Mouse (Mus musculus) midbrain, embryonic 10.5 days (tissue): ENCODE measurements around the gene Gpr65. TPM values are rescaled to one million over a fixed set of nuclear protein-coding genes. Genes with fewer than 3 reads are reported as not detected.
"Not testable (repeated sequence)": the region's sequence is repeated elsewhere in the genome, so short reads cannot be mapped to it uniquely, and the experiment has no call there.

ENCODE experiments used
- DNase-seq: peaks from one replicate; pipeline ENCODE4 v3.0.0-alpha.2; 2017; ENCODE audit warnings: low spot score
- H3K27ac ChIP-seq: fragments of 300-500 bp; sonication (generic); replicated peaks from 2 replicates; pipeline ENCODE4 v1.5.1; 2016; ENCODE audit warnings: mild to moderate bottlenecking
- H3K27me3 ChIP-seq: fragments of 300-500 bp; sonication (generic); 2 replicates; pipeline ENCODE4 v1.6.1; 2016; ENCODE audit warnings: low read depth, mild to moderate bottlenecking; ENCODE audit not compliant: poor library complexity, severe bottlenecking
- H3K36me3 ChIP-seq: fragments of 300-500 bp; sonication (generic); 2 replicates; pipeline ENCODE4 v1.6.1; 2016; ENCODE audit warnings: mild to moderate bottlenecking, moderate library complexity
- H3K4me1 ChIP-seq: fragments of 300-500 bp; sonication (generic); 2 replicates; pipeline ENCODE4 v1.6.1; 2016
- H3K4me3 ChIP-seq: fragments of 300-500 bp; sonication (generic); 2 replicates; pipeline ENCODE4 v1.5.1; 2016; ENCODE audit warnings: mild to moderate bottlenecking, moderate library complexity
- H3K9me3 ChIP-seq: fragments of 300-500 bp; sonication (generic); replicated peaks from 2 replicates; pipeline ENCODE4 v1.6.1; 2016; ENCODE audit warnings: mild to moderate bottlenecking
- WGBS: fragments of 180-500 bp; shearing (Covaris S2); methylation state at CpG from one replicate; pipeline ENCODE4 v1.1.7; 2016; 5-methylcytosine and 5-hydroxymethylcytosine counted together
- polyA plus RNA-seq: library from polyadenylated mRNA; unstranded; fragments of >200 nt; fragmentation: Nextera tagmentation; extraction: Ambion mirVana; gene quantifications from 2 replicates; pipeline ENCODE4 v1.2.1, GENCODE M21; 2016

Gene Gpr65
- polyA plus RNA-seq, 1 experiment from 2014 or later, result 0.39 TPM

DNA sequence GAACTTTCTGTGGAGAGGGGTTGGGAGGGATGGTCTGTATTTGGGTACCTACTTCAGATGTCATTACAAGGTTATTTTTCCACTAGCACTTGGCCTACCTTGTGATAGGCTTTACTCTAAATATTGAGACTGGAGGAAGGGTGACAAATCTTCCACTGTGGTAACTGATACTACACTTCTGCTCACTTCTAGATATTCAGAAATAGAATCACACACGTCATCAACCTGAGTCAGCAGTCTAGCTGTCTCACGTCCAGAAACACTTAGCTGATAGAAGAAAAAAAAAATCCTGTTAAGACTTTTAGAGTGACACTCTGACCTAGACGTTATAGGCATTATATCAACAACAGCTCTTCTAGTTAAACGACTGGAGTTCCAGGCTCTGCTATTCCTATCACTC is 23.8 kb downstream of the Gpr65 start:
- Histone ChIP-seq H3K4me3 (no peak overlapping the region), H3K27me3 (no peaks in the 10 kb centered on the region), H3K36me3 (no peaks in the 10 kb centered on the region), H3K4me1 (peaks cover 2% of the 10 kb centered on the region), H3K27ac (no peak overlapping the region), H3K9me3 (no peaks in the 10 kb centered on the region)
- WGBS, result 82% methylated on average over 4 of the region's 4 CpGs
- no peak for DNase-seq

DNA sequence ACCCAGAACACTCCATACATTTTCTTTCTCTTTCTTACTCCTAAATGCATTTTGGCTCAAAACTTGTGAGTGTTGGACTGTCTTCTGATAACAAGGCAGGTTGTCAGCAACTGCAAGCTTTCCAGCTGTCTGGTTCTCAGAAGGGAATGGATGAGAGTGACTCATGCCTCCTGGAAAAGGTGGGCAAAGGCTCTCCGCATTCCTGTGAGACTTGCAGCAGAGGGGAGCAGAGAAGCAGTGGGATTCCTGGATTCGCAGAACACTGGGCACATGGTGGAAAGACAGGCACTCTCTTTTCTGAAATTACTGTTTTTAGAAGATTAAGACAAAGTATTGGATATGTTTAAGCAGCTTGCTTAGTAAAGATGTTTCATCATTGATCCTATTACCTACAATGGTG is 25.8 kb downstream of the Gpr65 start:
- H3K27ac ChIP-seq, result no peak overlapping the region
- no peaks in the 10 kb centered on the region for H3K27me3 ChIP-seq
- 88% methylated on average over 2 of the region's 2 CpGs for WGBS
- H3K4me1 ChIP-seq, result peaks cover 5% of the 10 kb centered on the region
- no peak for DNase-seq
- H3K9me3 ChIP-seq, result no peaks in the 10 kb centered on the region
- H3K36me3 ChIP-seq, result no peaks in the 10 kb centered on the region
- H3K4me3 ChIP-seq, result no peak overlapping the region

DNA sequence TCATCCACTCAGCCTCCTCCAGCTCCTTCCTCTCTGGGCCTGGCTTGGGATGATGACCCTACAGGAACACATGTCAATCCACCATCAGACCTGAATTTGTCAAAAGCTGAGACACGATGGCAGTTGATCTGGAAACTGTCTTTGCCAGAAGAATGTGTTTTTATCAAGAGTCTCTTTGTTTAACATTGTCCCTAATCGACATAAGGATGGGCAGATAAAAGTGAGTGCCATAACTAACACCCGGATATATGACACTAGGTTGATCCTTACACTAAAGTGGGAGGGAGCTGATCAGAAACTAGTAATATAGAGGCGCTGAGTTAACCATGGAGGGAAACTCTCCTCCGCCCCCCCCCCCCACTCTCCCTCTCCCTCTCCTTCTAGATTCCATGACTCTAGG is 33.5 kb downstream of the Gpr65 start:
- peaks cover 9% of the 10 kb centered on the region for H3K4me1 ChIP-seq
- H3K27ac ChIP-seq, result no peak overlapping the region
- no peak overlapping the region for H3K4me3 ChIP-seq
- WGBS, result 88% methylated on average over 5 of the region's 5 CpGs
- DNase-seq, result no peak
- H3K27me3 ChIP-seq, result no peaks in the 10 kb centered on the region
- H3K9me3 ChIP-seq, result no peaks in the 10 kb centered on the region
- no peaks in the 10 kb centered on the region for H3K36me3 ChIP-seq

DNA sequence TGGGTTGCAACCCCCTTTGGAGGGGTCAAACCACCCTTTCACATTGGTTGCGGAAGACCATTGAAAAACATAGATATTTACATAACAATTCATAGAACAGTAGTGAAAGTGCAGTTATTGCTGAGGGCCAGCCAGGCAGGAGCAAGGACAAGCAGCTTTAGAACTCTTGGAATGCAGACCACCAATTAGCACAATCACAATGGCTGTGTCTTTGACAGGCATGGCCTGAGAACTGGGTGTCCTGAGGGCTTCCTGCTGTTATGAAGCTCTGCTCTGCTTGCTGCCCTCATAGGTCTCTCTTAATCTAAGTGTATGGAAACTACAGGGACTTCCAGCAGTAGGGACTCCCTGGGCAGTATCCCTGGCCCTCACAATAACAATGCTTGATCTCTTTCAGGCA is 34.6 kb downstream of the Gpr65 start:
- H3K27ac ChIP-seq, result no peak overlapping the region
- peaks cover 4% of the 10 kb centered on the region; the same call in 1 of the 2 replicates for H3K4me1 ChIP-seq
- no peak overlapping the region for H3K4me3 ChIP-seq
- DNase-seq, result no peak
- H3K9me3 ChIP-seq, result no peaks in the 10 kb centered on the region
- H3K27me3 ChIP-seq, result no peaks in the 10 kb centered on the region
- WGBS, result 92% methylated on average over 1 of the region's 1 CpGs
- H3K36me3 ChIP-seq, result no peaks in the 10 kb centered on the region

GRCm38 (mm10) chr12:98307179-98307915 is 38.9 kb downstream of the Gpr65 start:
- WGBS, result 89% methylated on average over 7 of the region's 7 CpGs
- no peaks in the 10 kb centered on the region for H3K9me3 ChIP-seq

DNA sequence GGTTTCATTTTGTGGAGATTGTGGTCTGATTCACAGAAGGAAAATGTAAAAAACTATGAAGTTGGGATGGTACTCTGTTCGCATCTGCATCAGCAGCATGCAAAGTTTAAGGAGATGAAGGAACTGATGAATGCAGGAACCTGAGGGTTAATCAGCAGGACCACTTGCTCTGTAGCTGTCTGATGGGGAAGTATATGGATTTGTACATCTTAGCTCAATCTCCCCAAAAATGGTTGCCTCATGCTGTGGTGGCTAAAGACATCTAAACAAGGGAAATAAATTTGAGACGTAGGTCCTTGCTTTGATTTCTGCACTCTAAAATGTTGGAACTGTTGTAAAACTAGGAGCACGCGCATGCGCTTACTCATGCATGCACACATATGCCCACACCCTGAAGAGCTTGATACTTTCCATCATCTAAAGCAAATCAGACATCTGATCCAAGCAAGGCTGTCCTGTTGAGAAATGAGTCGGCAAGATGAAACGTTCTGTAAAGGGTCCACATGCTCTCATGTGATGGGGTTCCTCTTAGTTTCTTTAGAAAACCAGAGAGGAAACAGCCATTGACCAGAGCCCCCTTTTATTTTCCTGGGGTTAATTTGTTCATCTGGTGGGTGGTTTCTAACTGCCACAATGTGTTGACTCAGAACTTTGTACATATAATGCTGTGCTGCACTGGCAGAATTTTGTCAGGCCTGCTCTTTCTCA is 43.1 kb downstream of the Gpr65 start:
- WGBS, result 93% methylated on average over 7 of the region's 7 CpGs
- no peaks in the 10 kb centered on the region for H3K27me3 ChIP-seq

More at GRCm38 (mm10) chr12:98307179-98307915, 38.9 kb downstream of the Gpr65 start:
- DNase-seq, result no peak
- no peaks in the 10 kb centered on the region for H3K27me3 ChIP-seq
- no peak overlapping the region for H3K27ac ChIP-seq
- H3K4me3 ChIP-seq, result no peak overlapping the region
- H3K4me1 ChIP-seq, result peaks cover 4% of the 10 kb centered on the region; the same call in 1 of the 2 replicates
- H3K36me3 ChIP-seq, result no peaks in the 10 kb centered on the region

DNA sequence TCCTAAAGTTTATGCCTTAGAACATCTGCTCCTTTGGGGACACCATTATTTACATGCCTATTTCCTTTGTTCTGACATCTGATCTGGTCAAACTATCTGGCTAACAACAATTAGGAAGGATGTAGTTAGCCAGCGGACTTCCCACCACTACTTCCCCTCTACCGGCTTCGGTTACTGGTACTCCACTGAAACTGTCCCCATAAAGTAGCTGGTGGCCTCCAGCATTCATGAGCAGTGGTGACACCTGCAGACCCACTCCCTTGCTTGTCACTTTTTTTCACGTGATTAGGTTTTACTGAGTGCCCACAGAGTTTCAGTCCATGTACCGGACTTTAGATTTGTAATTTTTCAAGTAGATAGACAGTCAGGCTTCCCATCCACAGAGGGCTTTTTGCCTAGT is 47.5 kb downstream of the Gpr65 start:
- no peaks in the 10 kb centered on the region for H3K36me3 ChIP-seq
- H3K27me3 ChIP-seq, result no peaks in the 10 kb centered on the region
- no peaks in the 10 kb centered on the region for H3K9me3 ChIP-seq
- H3K27ac ChIP-seq, result no peak overlapping the region
- 80% methylated on average over 5 of the region's 5 CpGs for WGBS
- no peaks in the 10 kb centered on the region for H3K4me1 ChIP-seq
- no peak for DNase-seq
- no peak overlapping the region for H3K4me3 ChIP-seq

More for the DNA sequence above, 43.1 kb downstream of the Gpr65 start:
- Histone ChIP-seq H3K36me3 (no peaks in the 10 kb centered on the region), H3K4me3 (no peak overlapping the region), H3K4me1 (no peaks in the 10 kb centered on the region), H3K9me3 (no peaks in the 10 kb centered on the region), H3K27ac (no peak overlapping the region)
- DNase-seq, result no peak

DNA sequence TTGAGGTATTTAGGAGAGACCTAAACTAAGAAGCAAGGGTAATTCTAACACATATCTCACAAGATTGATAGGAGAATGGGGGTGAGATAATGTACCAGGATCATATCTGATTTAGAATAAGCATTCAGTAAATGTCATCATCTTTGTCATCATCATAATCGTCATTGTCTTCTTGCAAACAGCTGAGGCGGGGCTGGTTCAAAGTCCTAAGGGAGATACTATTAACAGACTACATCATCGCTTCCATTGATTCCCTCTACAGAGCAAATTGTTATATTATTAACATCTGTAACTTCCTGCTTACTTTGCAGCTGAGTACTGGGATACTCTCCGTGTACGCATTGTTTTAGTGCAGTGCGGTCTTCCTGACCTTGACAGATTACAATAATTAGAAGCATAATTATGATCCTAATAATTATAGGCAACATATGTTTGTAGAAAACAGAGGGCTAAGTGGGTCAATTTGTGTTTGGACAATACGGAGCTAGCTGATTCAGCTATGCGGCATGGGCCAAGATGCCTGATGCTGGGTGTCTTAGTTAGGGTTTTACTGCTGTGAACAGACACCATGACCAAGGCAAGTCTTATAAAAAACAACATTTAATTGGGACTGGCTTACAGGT is 49.4 kb downstream of the Gpr65 start:
- Histone ChIP-seq H3K4me1 (no peaks in the 10 kb centered on the region), H3K36me3 (no peaks in the 10 kb centered on the region), H3K4me3 (no peak overlapping the region), H3K27me3 (no peaks in the 10 kb centered on the region), H3K27ac (no peak overlapping the region), H3K9me3 (no peaks in the 10 kb centered on the region)
- DNase-seq, result no peak
- WGBS, result 94% methylated on average over 8 of the region's 8 CpGs

- DNase-seq, result no peak
- Histone ChIP-seq H3K9me3 (no peaks in the 10 kb centered on the region), H3K4me1 (no peaks in the 10 kb centered on the region), H3K27ac (no peak overlapping the region), H3K4me3 (no peak overlapping the region), H3K27me3 (no peaks in the 10 kb centered on the region), H3K36me3 (no peaks in the 10 kb centered on the region)
- 88% methylated on average over 4 of the region's 4 CpGs for WGBS
Measured at GRCm38 (mm10) chr12:98322426-98322825, 54.0 kb downstream of the Gpr65 start.

DNA sequence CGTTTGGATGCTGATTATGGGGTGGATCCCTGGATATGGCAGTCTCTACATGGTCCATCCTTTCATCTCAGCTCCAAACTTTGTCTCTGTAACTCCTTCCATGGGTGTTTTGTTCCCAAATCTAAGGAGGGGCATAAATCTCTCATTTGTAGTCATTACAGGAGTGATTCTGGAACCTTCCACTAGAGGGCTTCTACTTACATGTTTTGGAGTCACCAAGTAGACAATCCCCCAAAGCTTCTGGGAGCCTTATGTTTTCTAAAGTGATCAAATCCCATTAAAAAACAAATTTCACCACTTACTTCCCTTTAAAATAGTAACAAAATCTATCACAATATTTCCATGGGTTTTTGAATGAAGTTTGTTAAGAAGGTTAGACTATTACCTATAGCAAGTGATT is 55.7 kb downstream of the Gpr65 start:
- H3K4me3 ChIP-seq, H3K36me3 ChIP-seq, H3K27ac ChIP-seq, H3K4me1 ChIP-seq, H3K9me3 ChIP-seq, DNase-seq, H3K27me3 ChIP-seq: not testable (repeated sequence)
- WGBS, result no CpG with 5 or more reads among the region's 1 CpGs

Other genes with a start within 250 kb of the Gpr65 start
- gene Galc, start 9.2 kb upstream of the Gpr65 start, polyA plus RNA-seq, result 12.8 and 14.2 TPM in 2 replicates